Mouse (Mus musculus) heart, postnatal 0 days (tissue): ENCODE results near the gene Syk. TPM values are rescaled to one million over a fixed set of nuclear protein-coding genes. Genes with fewer than 3 reads are reported as not detected.

Experiments used
- ATAC-seq: fragments of 200-750 bp; cut with Nextera tagmentation; 2 replicates; pipeline ENCODE4 v1.8.0; 2017; ENCODE audit warnings: low read depth, moderate number of reproducible peaks, moderate library complexity; ENCODE audit not compliant: insufficient read depth
- DNase-seq: peaks from one replicate; pipeline ENCODE4 v3.0.0-alpha.2; 2016; ENCODE audit warnings: low spot score
- H3K27ac ChIP-seq: fragments of 300-500 bp; sonication (generic); 2 replicates; pipeline ENCODE4 v1.5.1; 2014; ENCODE audit warnings: low read depth, mild to moderate bottlenecking
- H3K27me3 ChIP-seq: fragments of 300-500 bp; sonication (generic); 2 replicates; pipeline ENCODE4 v1.6.1; 2014; ENCODE audit warnings: low read length, mixed read lengths; ENCODE audit not compliant: control insufficient read depth, insufficient read depth
- H3K36me3 ChIP-seq: fragments of 300-500 bp; sonication (generic); replicated peaks from 2 replicates; pipeline ENCODE4 v1.6.1; 2014; ENCODE audit warnings: low read length, mixed read lengths; ENCODE audit not compliant: control insufficient read depth, insufficient read depth
- H3K4me1 ChIP-seq: fragments of 300-500 bp; sonication (generic); 2 replicates; pipeline ENCODE4 v1.6.1; 2014; ENCODE audit warnings: antibody characterized with exemption; ENCODE audit not compliant: control insufficient read depth, insufficient read depth
- H3K4me2 ChIP-seq: fragments of 300-500 bp; sonication (generic); 2 replicates; pipeline ENCODE4 v1.6.1; 2014; ENCODE audit warnings: low read depth, mild to moderate bottlenecking, low read length, moderate library complexity
- H3K4me3 ChIP-seq: fragments of 300-500 bp; sonication (generic); 2 replicates; pipeline ENCODE4 v1.5.1; 2014; ENCODE audit warnings: low read depth, low read length
- H3K9ac ChIP-seq: fragments of 300-500 bp; sonication (generic); replicated peaks from 2 replicates; pipeline ENCODE4 v1.6.1; 2014; ENCODE audit warnings: low read depth, low read length, mixed read lengths
- H3K9me3 ChIP-seq: fragments of 300-500 bp; sonication (generic); replicated peaks from 2 replicates; pipeline ENCODE4 v1.6.1; 2016; ENCODE audit warnings: low read length; ENCODE audit not compliant: control insufficient read depth
- CTCF ChIP-seq: IDR thresholded peaks from 2 replicates; pipeline ENCODE4 v1.5.1; 2016; ENCODE audit warnings: antibody characterized with exemption, control low read depth, low read depth
- EP300 ChIP-seq: IDR thresholded peaks from 2 replicates; pipeline ENCODE4 v1.6.1; 2016; ENCODE audit warnings: antibody characterized with exemption, low read depth
- WGBS: fragments of 180-500 bp; shearing (Covaris S2); extraction: QIAGEN DNeasy Blood & Tissue Kit; methylation state at CpG from one replicate; pipeline ENCODE4 v1.1.7; 2014; 5-methylcytosine and 5-hydroxymethylcytosine counted together
- polyA plus RNA-seq: library from polyadenylated mRNA; unstranded; fragments of >200 nt; fragmentation: Nextera tagmentation; extraction: Ambion mirVana; gene quantifications from 2 replicates; pipeline ENCODE4 v1.2.1, GENCODE M21; 2015
- total RNA-seq: library from RNA; depleted of rRNA; stranded (reverse); fragments of >200 nt; gene quantifications from 2 replicates; pipeline ENCODE4 v1.2.3, GENCODE M21; 2014; ENCODE audit warnings: low replicate concordance

The Syk gene
- total and polyA plus RNA-seq, 2 experiments from 2014 or later: 5.7 to 18.3 TPM

GRCm38 (mm10) chr13:52654830-52655308 lies 71.9 kb downstream of the Syk start:
- H3K4me3 ChIP-seq: no peak overlapping the region
- H3K4me1 ChIP-seq: no peaks in the 10 kb centered on the region
- no peaks in the 10 kb centered on the region for H3K9me3 ChIP-seq
- 28% methylated on average over 9 of the region's 9 CpGs for WGBS
- DNase-seq (no peak), ATAC-seq (no peak)
- no peaks in the 10 kb centered on the region for H3K36me3 ChIP-seq
- no peak overlapping the region for H3K9ac ChIP-seq
- TF ChIP-seq EP300 (no peak), CTCF (no peak)
- no peak overlapping the region for H3K4me2 ChIP-seq
- peaks cover 8% of the 10 kb centered on the region; the same call in 1 of the 2 replicates for H3K27me3 ChIP-seq
- no peak overlapping the region for H3K27ac ChIP-seq

GRCm38 (mm10) chr13:52657966-52658365 lies 75.0 kb downstream of the Syk start:
- Histone ChIP-seq H3K9me3 (no peaks in the 10 kb centered on the region), H3K36me3 (no peaks in the 10 kb centered on the region)
- no peak for ATAC-seq

DNA sequence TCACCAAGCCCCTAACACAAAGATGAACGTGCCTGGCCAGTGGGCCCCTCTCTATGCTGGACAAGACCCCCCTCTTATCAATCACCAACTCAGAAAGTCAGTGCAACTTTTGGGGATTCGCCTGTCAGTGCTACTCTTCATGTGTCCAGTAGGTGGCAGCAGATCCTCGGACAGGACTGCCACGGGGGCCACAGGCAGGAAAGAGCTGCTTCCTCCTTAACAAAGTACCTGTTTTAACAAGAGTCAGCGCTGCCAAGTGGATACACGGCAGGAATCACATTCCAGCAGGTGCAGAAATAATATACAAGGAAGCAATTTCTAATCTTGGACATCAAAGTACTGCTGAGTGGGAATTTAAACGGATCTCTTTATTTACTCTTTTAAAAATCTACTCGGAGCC lies 75.5 kb downstream of the Syk start:
- DNase-seq (peak; percentile 62), ATAC-seq (no peak)
- Histone ChIP-seq H3K9me3 (no peaks in the 10 kb centered on the region), H3K4me3 (no peak overlapping the region), H3K4me1 (no peaks in the 10 kb centered on the region), H3K36me3 (no peaks in the 10 kb centered on the region), H3K9ac (no peak overlapping the region), H3K4me2 (no peak overlapping the region), H3K27me3 (peaks cover 8% of the 10 kb centered on the region; the same call in 1 of the 2 replicates), H3K27ac (no peak overlapping the region)
- WGBS: 10% methylated on average over 8 of the region's 8 CpGs
- peak; percentile 95 for TF ChIP-seq CTCF
- no peak for TF ChIP-seq EP300

More at GRCm38 (mm10) chr13:52657966-52658365, 75.0 kb downstream of the Syk start:
- H3K9ac ChIP-seq: no peak overlapping the region
- H3K27me3 ChIP-seq: peaks cover 8% of the 10 kb centered on the region; the same call in 1 of the 2 replicates
- H3K4me1 ChIP-seq: no peaks in the 10 kb centered on the region
- DNase-seq: no peak
- H3K4me2 ChIP-seq: no peak overlapping the region
- WGBS: 76% methylated on average over 7 of the region's 7 CpGs
- H3K27ac ChIP-seq: no peak overlapping the region
- no peak for TF ChIP-seq CTCF
- no peak for TF ChIP-seq EP300
- no peak overlapping the region for H3K4me3 ChIP-seq

DNA sequence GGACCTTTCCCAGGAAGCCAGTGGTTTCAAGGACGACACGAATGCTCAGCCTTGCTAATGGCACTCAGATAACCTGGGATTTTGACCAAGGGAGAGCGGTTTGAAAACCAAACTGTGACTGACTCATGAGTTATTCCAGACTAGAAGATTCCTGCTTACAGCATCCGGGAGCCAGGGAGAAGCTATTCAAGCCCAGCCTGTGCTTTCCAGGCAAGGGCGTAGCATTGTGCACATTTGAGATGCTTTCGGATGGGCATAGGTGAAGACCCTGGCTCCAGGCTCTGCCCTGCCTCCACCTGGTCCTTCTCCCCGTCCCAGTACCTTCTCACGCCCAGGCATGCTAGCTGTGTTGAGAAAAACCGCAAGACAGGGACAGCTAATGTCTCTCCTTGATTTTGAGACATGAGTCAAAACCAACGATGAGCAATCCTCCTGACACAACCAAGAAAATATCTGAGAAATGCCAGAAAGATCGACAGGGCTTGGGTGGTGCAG lies 76.2 kb downstream of the Syk start:
- Histone ChIP-seq H3K27ac (no peak overlapping the region), H3K9ac (no peak overlapping the region), H3K4me2 (no peak overlapping the region), H3K36me3 (no peaks in the 10 kb centered on the region), H3K4me3 (no peak overlapping the region), H3K4me1 (no peaks in the 10 kb centered on the region), H3K9me3 (no peaks in the 10 kb centered on the region), H3K27me3 (peaks cover 8% of the 10 kb centered on the region; the same call in 1 of the 2 replicates)
- no peak for ATAC-seq
- 71% methylated on average over 11 of the region's 11 CpGs for WGBS
- TF ChIP-seq CTCF: no peak
- TF ChIP-seq EP300: no peak
- DNase-seq: no peak

DNA sequence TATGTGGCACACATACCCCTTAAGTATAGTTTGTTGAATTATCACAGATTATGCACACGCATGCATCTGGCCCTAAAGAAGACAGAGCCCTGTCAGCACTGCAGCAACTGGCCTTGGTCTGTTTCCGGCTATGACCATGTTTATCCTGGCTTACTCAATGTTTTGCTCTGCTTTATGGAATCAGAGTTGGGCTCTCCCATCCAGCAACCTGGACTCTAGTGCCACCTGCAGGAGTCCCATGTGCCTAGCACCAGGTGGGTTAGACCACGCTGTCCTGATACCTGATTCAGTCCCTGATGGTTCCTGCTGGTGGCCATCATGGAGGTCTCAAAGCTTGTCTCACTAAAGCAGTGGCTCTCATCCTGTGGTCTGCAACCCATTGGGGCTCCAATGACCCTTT lies 86.9 kb downstream of the Syk start:
- no peak for TF ChIP-seq EP300
- peak; percentile 25 for TF ChIP-seq CTCF
- ATAC-seq: no peak
- DNase-seq: no peak
- H3K4me2 ChIP-seq: no peak overlapping the region
- H3K27ac ChIP-seq: no peak overlapping the region
- H3K9me3 ChIP-seq: no peaks in the 10 kb centered on the region; the same call in 1 of the 2 replicates
- H3K4me3 ChIP-seq: no peak overlapping the region
- WGBS: 52% methylated on average over 3 of the region's 3 CpGs
- no peak overlapping the region for H3K9ac ChIP-seq
- no peaks in the 10 kb centered on the region for H3K27me3 ChIP-seq
- no peaks in the 10 kb centered on the region for H3K36me3 ChIP-seq
- no peaks in the 10 kb centered on the region; the same call in 1 of the 2 replicates for H3K4me1 ChIP-seq

- no peaks in the 10 kb centered on the region for H3K27me3 ChIP-seq
- no peak for TF ChIP-seq CTCF
- no peak for TF ChIP-seq EP300
- no peaks in the 10 kb centered on the region; the same call in 1 of the 2 replicates for H3K9me3 ChIP-seq
- WGBS: 46% methylated on average over 4 of the region's 4 CpGs
- H3K36me3 ChIP-seq: no peaks in the 10 kb centered on the region
- no peak overlapping the region for H3K27ac ChIP-seq
- H3K4me3 ChIP-seq: no peak overlapping the region
- H3K4me2 ChIP-seq: no peak overlapping the region
- DNase-seq: no peak
- H3K9ac ChIP-seq: no peak overlapping the region
- no peaks in the 10 kb centered on the region; the same call in 1 of the 2 replicates for H3K4me1 ChIP-seq
- no peak for ATAC-seq
Measured at GRCm38 (mm10) chr13:52673272-52673671, 90.3 kb downstream of the Syk start.
